Mouse (Mus musculus): Measurements from ENCODE around the gene Dennd4b. TPM values are rescaled to one million over a fixed set of nuclear protein-coding genes. Genes with fewer than 3 reads are reported as not detected.

Gene Dennd4b
- polyA plus RNA-seq, 1 experiment from 2014 or later = 7.5 TPM

- peak within 1 kb of the TSS; percentile 83 for H3K9ac ChIP-seq (ENCODE audit: low read depth, low read length)
- H3K36me3 ChIP-seq (ENCODE audit: control insufficient read depth, insufficient read depth, low read length) = no peaks in the 10 kb centered on the region
- H3K27me3 ChIP-seq (replicated peaks; ENCODE audit: control insufficient read depth, insufficient read depth, low read length) = no peaks in the 10 kb centered on the region
- no peaks in the 10 kb centered on the region for H3K9me3 ChIP-seq (ENCODE audit: control insufficient read depth, low read length)
- under 1% methylated on average over 47 of the region's 47 CpGs for WGBS
- peak within 1 kb of the TSS; percentile 84 for H3K4me3 ChIP-seq (ENCODE audit: low read depth, low read length)
- H3K4me2 ChIP-seq = peak within 1 kb of the TSS; percentile 96
- DNase-seq (ENCODE audit: low spot score) = peak; percentile 98
- ATAC-seq (replicated peaks; ENCODE audit: low FRiP score) = peak; percentile 97
- peaks cover 13% of the 10 kb centered on the region for H3K4me1 ChIP-seq (replicated peaks; ENCODE audit: control insufficient read depth, insufficient read depth, low read length)
- H3K27ac ChIP-seq (ENCODE audit: low read depth, low read length) = peak within 1 kb of the TSS; percentile 93
These were observed 27.6 kb downstream of the Dennd4b start, which contains the start of gene Gatad2b for GRCm38 (mm10) chr3:90292345-90293275. Gene Gatad2b, plus strand, starts transcription at chr3:90293178.

DNA sequence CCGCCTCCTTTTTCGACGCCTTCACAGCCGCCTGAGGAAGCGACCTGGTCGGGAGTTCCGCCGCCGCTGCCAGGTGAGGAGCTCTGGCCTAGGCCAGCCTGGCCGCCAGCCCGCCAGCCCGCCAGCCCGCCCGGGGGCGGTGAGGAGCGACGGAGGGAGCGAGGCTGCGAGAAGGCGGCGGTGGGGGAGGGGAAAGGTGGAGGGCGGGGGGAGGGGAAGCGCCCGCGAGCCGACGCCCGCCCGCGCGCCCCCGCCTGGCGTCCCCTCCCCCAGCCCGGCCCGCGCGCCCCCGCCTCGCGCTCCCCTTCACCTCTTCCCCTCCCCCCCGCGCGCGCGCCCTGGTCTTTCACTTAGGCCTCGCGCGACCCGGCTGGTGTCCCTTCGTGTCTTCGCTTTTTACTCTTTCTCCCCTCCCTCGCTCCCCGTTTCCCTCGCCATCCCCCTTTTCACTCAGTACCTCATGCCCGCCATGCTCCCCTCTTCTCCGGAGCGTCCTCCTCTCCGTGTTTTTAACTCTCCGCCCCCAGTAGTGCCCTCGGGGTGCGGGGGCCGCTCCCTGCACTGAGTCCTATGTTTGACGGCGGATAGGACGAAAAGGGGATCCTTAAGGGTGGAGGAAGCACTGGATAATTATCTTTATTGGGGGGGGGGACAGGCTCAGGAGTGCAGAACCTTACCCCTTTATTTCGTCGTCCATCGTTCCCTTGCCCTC, 28.5 kb downstream of the Dennd4b start:
- Histone ChIP-seq H3K4me2 (peak overlapping the region; percentile 96), H3K4me1 (replicated peaks; ENCODE audit: control insufficient read depth, insufficient read depth, low read length) (peaks cover 13% of the 10 kb centered on the region), H3K27me3 (replicated peaks; ENCODE audit: control insufficient read depth, insufficient read depth, low read length) (no peaks in the 10 kb centered on the region), H3K9ac (ENCODE audit: low read depth, low read length) (peak overlapping the region; percentile 83), H3K9me3 (ENCODE audit: control insufficient read depth, low read length) (no peaks in the 10 kb centered on the region), H3K27ac (ENCODE audit: low read depth, low read length) (peak overlapping the region; percentile 89), H3K4me3 (ENCODE audit: low read depth, low read length) (peak overlapping the region; percentile 84), H3K36me3 (ENCODE audit: control insufficient read depth, insufficient read depth, low read length) (no peaks in the 10 kb centered on the region)
- WGBS = under 1% methylated on average over 33 of the region's 68 CpGs
- DNase-seq (ENCODE audit: low spot score) (peak; percentile 85), ATAC-seq (replicated peaks; ENCODE audit: low FRiP score) (peak; percentile 35)

- H3K9ac ChIP-seq (ENCODE audit: low read depth, low read length) = peak overlapping the region; percentile 83
- H3K9me3 ChIP-seq (ENCODE audit: control insufficient read depth, low read length) = no peaks in the 10 kb centered on the region
- ATAC-seq (replicated peaks; ENCODE audit: low FRiP score) (no peak), DNase-seq (ENCODE audit: low spot score) (no peak)
- H3K36me3 ChIP-seq (ENCODE audit: control insufficient read depth, insufficient read depth, low read length) = no peaks in the 10 kb centered on the region
- peak overlapping the region; percentile 96 for H3K4me2 ChIP-seq
- H3K27me3 ChIP-seq (replicated peaks; ENCODE audit: control insufficient read depth, insufficient read depth, low read length) = no peaks in the 10 kb centered on the region
- H3K4me1 ChIP-seq (replicated peaks; ENCODE audit: control insufficient read depth, insufficient read depth, low read length) = peaks cover 13% of the 10 kb centered on the region
- H3K4me3 ChIP-seq (ENCODE audit: low read depth, low read length) = peak overlapping the region; percentile 84
- WGBS = 4% methylated on average over 11 of the region's 11 CpGs
- peak overlapping the region; percentile 89 for H3K27ac ChIP-seq (ENCODE audit: low read depth, low read length)
These were observed 29.1 kb downstream of the Dennd4b start for GRCm38 (mm10) chr3:90294064-90294440.

GRCm38 (mm10) chr3:90294651-90295050, 29.7 kb downstream of the Dennd4b start:
- no peak for ATAC-seq (replicated peaks; ENCODE audit: low FRiP score)
- Histone ChIP-seq H3K4me3 (ENCODE audit: low read depth, low read length) (peak overlapping the region; percentile 84), H3K27me3 (replicated peaks; ENCODE audit: control insufficient read depth, insufficient read depth, low read length) (no peaks in the 10 kb centered on the region), H3K9ac (ENCODE audit: low read depth, low read length) (peak overlapping the region; percentile 83), H3K27ac (ENCODE audit: low read depth, low read length) (peak overlapping the region; percentile 89; the same call in 1 of the 2 replicates), H3K9me3 (ENCODE audit: control insufficient read depth, low read length) (no peaks in the 10 kb centered on the region), H3K4me1 (replicated peaks; ENCODE audit: control insufficient read depth, insufficient read depth, low read length) (peaks cover 13% of the 10 kb centered on the region), H3K36me3 (ENCODE audit: control insufficient read depth, insufficient read depth, low read length) (no peaks in the 10 kb centered on the region), H3K4me2 (peak overlapping the region; percentile 96)
- WGBS = 53% methylated on average over 2 of the region's 2 CpGs
- DNase-seq (ENCODE audit: low spot score) = no peak

- Histone ChIP-seq H3K9ac (ENCODE audit: low read depth, low read length) (no peak overlapping the region), H3K4me1 (replicated peaks; ENCODE audit: control insufficient read depth, insufficient read depth, low read length) (no peaks in the 10 kb centered on the region), H3K4me3 (ENCODE audit: low read depth, low read length) (no peak overlapping the region), H3K27me3 (replicated peaks; ENCODE audit: control insufficient read depth, insufficient read depth, low read length) (no peaks in the 10 kb centered on the region), H3K27ac (ENCODE audit: low read depth, low read length) (no peak overlapping the region), H3K4me2 (no peak overlapping the region), H3K36me3 (ENCODE audit: control insufficient read depth, insufficient read depth, low read length) (no peaks in the 10 kb centered on the region), H3K9me3 (ENCODE audit: control insufficient read depth, low read length) (no peaks in the 10 kb centered on the region)
- no peak for ATAC-seq (replicated peaks; ENCODE audit: low FRiP score)
- DNase-seq (ENCODE audit: low spot score) = no peak
- WGBS = 83% methylated on average over 3 of the region's 3 CpGs
These were observed 40.8 kb downstream of the Dennd4b start for GRCm38 (mm10) chr3:90305801-90306200.

GRCm38 (mm10) chr3:90309589-90309988, 44.6 kb downstream of the Dennd4b start:
- Histone ChIP-seq H3K9ac (ENCODE audit: low read depth, low read length) (no peak overlapping the region), H3K4me1 (replicated peaks; ENCODE audit: control insufficient read depth, insufficient read depth, low read length) (no peaks in the 10 kb centered on the region), H3K27me3 (replicated peaks; ENCODE audit: control insufficient read depth, insufficient read depth, low read length) (no peaks in the 10 kb centered on the region), H3K27ac (ENCODE audit: low read depth, low read length) (no peak overlapping the region), H3K9me3 (ENCODE audit: control insufficient read depth, low read length) (no peaks in the 10 kb centered on the region), H3K4me3 (ENCODE audit: low read depth, low read length) (no peak overlapping the region), H3K36me3 (ENCODE audit: control insufficient read depth, insufficient read depth, low read length) (no peaks in the 10 kb centered on the region), H3K4me2 (no peak overlapping the region)
- DNase-seq (ENCODE audit: low spot score) (no peak), ATAC-seq (replicated peaks; ENCODE audit: low FRiP score) (no peak)

- DNase-seq (ENCODE audit: low spot score) = no peak
These were observed 48.4 kb downstream of the Dennd4b start for GRCm38 (mm10) chr3:90313367-90313766.

GRCm38 (mm10) chr3:90314241-90314640, 49.3 kb downstream of the Dennd4b start:
- ATAC-seq (replicated peaks; ENCODE audit: low FRiP score) (no peak), DNase-seq (ENCODE audit: low spot score) (no peak)
- Histone ChIP-seq H3K9me3 (ENCODE audit: control insufficient read depth, low read length) (no peaks in the 10 kb centered on the region), H3K27me3 (replicated peaks; ENCODE audit: control insufficient read depth, insufficient read depth, low read length) (no peaks in the 10 kb centered on the region), H3K4me2 (no peak overlapping the region), H3K4me3 (ENCODE audit: low read depth, low read length) (no peak overlapping the region), H3K36me3 (ENCODE audit: control insufficient read depth, insufficient read depth, low read length) (no peaks in the 10 kb centered on the region), H3K27ac (ENCODE audit: low read depth, low read length) (no peak overlapping the region), H3K4me1 (replicated peaks; ENCODE audit: control insufficient read depth, insufficient read depth, low read length) (no peaks in the 10 kb centered on the region), H3K9ac (ENCODE audit: low read depth, low read length) (no peak overlapping the region)

More at GRCm38 (mm10) chr3:90313367-90313766, 48.4 kb downstream of the Dennd4b start:
- no peak overlapping the region for H3K27ac ChIP-seq (ENCODE audit: low read depth, low read length)
- no peaks in the 10 kb centered on the region for H3K9me3 ChIP-seq (ENCODE audit: control insufficient read depth, low read length)
- no peaks in the 10 kb centered on the region for H3K36me3 ChIP-seq (ENCODE audit: control insufficient read depth, insufficient read depth, low read length)
- ATAC-seq (replicated peaks; ENCODE audit: low FRiP score) = no peak
- H3K27me3 ChIP-seq (replicated peaks; ENCODE audit: control insufficient read depth, insufficient read depth, low read length) = no peaks in the 10 kb centered on the region
- H3K9ac ChIP-seq (ENCODE audit: low read depth, low read length) = no peak overlapping the region
- no peak overlapping the region for H3K4me3 ChIP-seq (ENCODE audit: low read depth, low read length)
- no peaks in the 10 kb centered on the region for H3K4me1 ChIP-seq (replicated peaks; ENCODE audit: control insufficient read depth, insufficient read depth, low read length)
- no peak overlapping the region for H3K4me2 ChIP-seq

All from liver, embryonic 11.5 days (tissue).